29 mouse cellular contexts compared by ENCODE assay signal in genomic region chr2:156396096-156396495, GRCm38 (mm10).
"Had no signal": no experiment of that assay in that cellular context is flagged by ENCODE, and none has a peak within 500 bp of the region (broad histone marks: within the 10 kb centered on the region; RNA-seq: fewer than 3 reads in every experiment).

No protein-coding gene starts in this region.

- H3K36me3 ChIP-seq: heart, embryonic 10.5 days; heart, embryonic 13.5 days; heart, embryonic 15.5 days; hindbrain, embryonic 13.5 days; hindbrain, embryonic 15.5 days; kidney, embryonic 15.5 days; limb, embryonic 13.5 days; limb, embryonic 15.5 days; liver, embryonic 13.5 days; liver, embryonic 15.5 days had no signal

- DNase-seq: gastrocnemius, adult 2 months; gastrocnemius, postnatal 10 days; gastrocnemius, postnatal 25 days; heart, adult 11 months; heart, adult 2 months; heart, postnatal 14 days; heart, postnatal 36 days; kidney, adult 11 months; kidney, adult 2 months; kidney, adult 9 months; kidney, postnatal 14 days; kidney, postnatal 36 days; layer of hippocampus, adult 9-11 months; layer of hippocampus, postnatal 36 days; left cerebral cortex, postnatal 4 days; liver, embryonic 13.5 days had no signal

- H3K27me3 ChIP-seq: heart, embryonic 13.5 days; heart, embryonic 15.5 days; hindbrain, embryonic 13.5 days; hindbrain, embryonic 15.5 days; kidney, embryonic 15.5 days; limb, embryonic 13.5 days; limb, embryonic 15.5 days; liver, embryonic 13.5 days; liver, embryonic 15.5 days had no signal

- H3K9me3 ChIP-seq: heart, embryonic 10.5 days; heart, embryonic 13.5 days; heart, embryonic 15.5 days; hindbrain, embryonic 13.5 days; hindbrain, embryonic 15.5 days; kidney, embryonic 15.5 days; limb, embryonic 13.5 days; limb, embryonic 15.5 days; liver, embryonic 13.5 days; liver, embryonic 15.5 days had no signal

- H3K9ac ChIP-seq: heart, embryonic 13.5 days; heart, embryonic 15.5 days; hindbrain, embryonic 13.5 days; hindbrain, embryonic 15.5 days; kidney, embryonic 15.5 days; limb, embryonic 13.5 days; limb, embryonic 15.5 days; liver, embryonic 13.5 days; liver, embryonic 15.5 days had no signal

- H3K27ac ChIP-seq: gastrocnemius, adult 2 months; heart, adult 2 months; heart, embryonic 10.5 days; heart, embryonic 13.5 days; heart, embryonic 15.5 days; hindbrain, embryonic 13.5 days; hindbrain, embryonic 15.5 days; hindbrain, postnatal 0 days; kidney, embryonic 15.5 days; kidney, postnatal 0 days; limb, embryonic 13.5 days; limb, embryonic 15.5 days; liver, embryonic 13.5 days; liver, embryonic 15.5 days had no signal

- H3K4me3 ChIP-seq: gastrocnemius, adult 2 months; heart, adult 2 months; heart, embryonic 10.5 days; heart, embryonic 13.5 days; heart, embryonic 15.5 days; hindbrain, embryonic 13.5 days; hindbrain, embryonic 15.5 days; kidney, embryonic 15.5 days; limb, embryonic 13.5 days; limb, embryonic 15.5 days; liver, embryonic 13.5 days; liver, embryonic 15.5 days had no signal

- ATAC-seq: hindbrain, postnatal 0 days; intestine, embryonic 16.5 days had no signal

- H3K4me2 ChIP-seq: heart, embryonic 13.5 days; heart, embryonic 15.5 days; hindbrain, embryonic 13.5 days; hindbrain, embryonic 15.5 days; kidney, embryonic 15.5 days; limb, embryonic 13.5 days; limb, embryonic 15.5 days; liver, embryonic 11.5 days; liver, embryonic 13.5 days; liver, embryonic 15.5 days had no signal
